Mouse (Mus musculus): ENCODE results near the gene Mt4. TPM values are rescaled to one million over a fixed set of nuclear protein-coding genes. Genes with fewer than 3 reads are reported as not detected.
A peak's percentile ranks its signal among the peaks of the same experiment; 100 is the strongest.

The Mt4 gene
- not detected in 2 replicates for polyA plus RNA-seq (2015; fragmentation: Nextera tagmentation; extraction: Ambion mirVana)

DNA sequence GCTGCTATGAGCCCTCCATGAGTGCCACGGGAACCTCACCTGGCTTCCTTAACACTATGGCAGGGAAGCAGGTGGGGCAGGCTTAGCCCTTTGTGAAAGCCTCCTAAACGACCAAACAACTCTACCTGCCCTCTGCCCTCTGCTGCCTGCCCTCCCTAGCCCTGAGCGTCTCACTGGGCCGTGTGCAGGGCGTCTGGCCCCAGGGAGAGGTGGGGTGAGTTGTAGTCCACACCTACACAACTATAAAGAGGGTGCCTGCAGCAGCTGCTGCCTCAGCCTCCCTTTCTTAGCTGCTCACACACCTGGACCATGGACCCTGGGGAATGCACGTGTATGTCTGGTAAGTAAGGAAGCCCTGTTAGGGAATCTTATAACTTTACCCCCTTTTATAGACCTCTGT is at the start of gene Mt4:
TSS of gene Mt4 (plus strand) at position 265 of the 400 bp plus-strand sequence.
- Histone ChIP-seq H3K9me3 (replicated peaks; ENCODE audit: low read length) (no peaks in the 10 kb centered on the region), H3K36me3 (ENCODE audit: insufficient read depth, low read length) (no peaks in the 10 kb centered on the region), H3K4me3 (replicated peaks; ENCODE audit: low read depth, low read length) (no peak within 1 kb of the TSS), H3K9ac (ENCODE audit: low read depth, low read length) (no peak within 1 kb of the TSS), H3K4me2 (ENCODE audit: low read length) (no peak within 1 kb of the TSS), H3K27me3 (ENCODE audit: insufficient read depth, low read length) (no peaks in the 10 kb centered on the region), H3K4me1 (replicated peaks; ENCODE audit: insufficient read depth, low read length) (no peaks in the 10 kb centered on the region), H3K27ac (no peak within 1 kb of the TSS)
- 32% methylated on average over 6 of the region's 6 CpGs for WGBS
- ATAC-seq (replicated peaks; ENCODE audit: low FRiP score, low read depth) (no peak), DNase-seq (ENCODE audit: low spot score) (no peak)
- no peak for TF ChIP-seq CTCF (IDR thresholded peaks at IDR 0.05; ENCODE audit: low read depth)

- no peak overlapping the region for H3K4me2 ChIP-seq (ENCODE audit: low read length)
- no peak overlapping the region for H3K9ac ChIP-seq (ENCODE audit: low read depth, low read length)
- no peaks in the 10 kb centered on the region for H3K4me1 ChIP-seq (replicated peaks; ENCODE audit: insufficient read depth, low read length)
- H3K9me3 ChIP-seq (replicated peaks; ENCODE audit: low read length), result no peaks in the 10 kb centered on the region
- no peak for TF ChIP-seq CTCF (IDR thresholded peaks at IDR 0.05; ENCODE audit: low read depth)
- H3K36me3 ChIP-seq (ENCODE audit: insufficient read depth, low read length), result no peaks in the 10 kb centered on the region
- H3K27ac ChIP-seq, result no peak overlapping the region
- DNase-seq (ENCODE audit: low spot score) (no peak), ATAC-seq (replicated peaks; ENCODE audit: low FRiP score, low read depth) (no peak)
- no peaks in the 10 kb centered on the region for H3K27me3 ChIP-seq (ENCODE audit: insufficient read depth, low read length)
- H3K4me3 ChIP-seq (replicated peaks; ENCODE audit: low read depth, low read length), result no peak overlapping the region
- 79% methylated on average over 9 of the region's 9 CpGs for WGBS
Observed at GRCm38 (mm10) chr8:94087964-94088363, 49.0 kb upstream of the Mt4 start.

DNA sequence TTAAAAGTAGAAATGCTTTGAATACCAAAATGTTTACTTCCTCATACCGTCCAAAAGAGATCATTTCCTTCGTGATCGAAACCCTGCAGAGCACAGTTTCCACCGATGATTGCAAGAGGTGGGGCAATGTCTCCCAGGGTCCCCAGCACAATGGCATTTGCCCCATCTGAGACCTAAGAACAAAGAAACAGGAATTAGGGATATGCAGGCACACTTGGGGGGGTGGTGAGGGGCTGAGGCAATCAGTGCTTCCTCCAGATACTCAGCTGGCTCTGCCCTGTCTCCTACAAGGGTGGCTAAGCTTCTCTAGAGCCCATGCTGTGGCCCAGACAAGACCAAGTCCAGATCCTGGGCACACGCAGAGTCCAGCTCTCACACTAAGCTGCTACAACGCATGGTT is 47.3 kb upstream of the Mt4 start:
- WGBS, result 76% methylated on average over 6 of the region's 6 CpGs
- H3K9ac ChIP-seq (ENCODE audit: low read depth, low read length), result no peak overlapping the region
- no peak for ATAC-seq (replicated peaks; ENCODE audit: low FRiP score, low read depth)

GRCm38 (mm10) chr8:94092848-94093247 is 44.1 kb upstream of the Mt4 start:
- 87% methylated on average over 9 of the region's 9 CpGs for WGBS

More for the DNA sequence above, 47.3 kb upstream of the Mt4 start:
- Histone ChIP-seq H3K4me3 (replicated peaks; ENCODE audit: low read depth, low read length) (no peak overlapping the region), H3K36me3 (ENCODE audit: insufficient read depth, low read length) (no peaks in the 10 kb centered on the region), H3K27me3 (ENCODE audit: insufficient read depth, low read length) (no peaks in the 10 kb centered on the region), H3K27ac (no peak overlapping the region), H3K4me2 (ENCODE audit: low read length) (no peak overlapping the region), H3K9me3 (replicated peaks; ENCODE audit: low read length) (no peaks in the 10 kb centered on the region), H3K4me1 (replicated peaks; ENCODE audit: insufficient read depth, low read length) (no peaks in the 10 kb centered on the region)
- no peak for TF ChIP-seq CTCF (IDR thresholded peaks at IDR 0.05; ENCODE audit: low read depth)
- no peak for DNase-seq (ENCODE audit: low spot score)

DNA sequence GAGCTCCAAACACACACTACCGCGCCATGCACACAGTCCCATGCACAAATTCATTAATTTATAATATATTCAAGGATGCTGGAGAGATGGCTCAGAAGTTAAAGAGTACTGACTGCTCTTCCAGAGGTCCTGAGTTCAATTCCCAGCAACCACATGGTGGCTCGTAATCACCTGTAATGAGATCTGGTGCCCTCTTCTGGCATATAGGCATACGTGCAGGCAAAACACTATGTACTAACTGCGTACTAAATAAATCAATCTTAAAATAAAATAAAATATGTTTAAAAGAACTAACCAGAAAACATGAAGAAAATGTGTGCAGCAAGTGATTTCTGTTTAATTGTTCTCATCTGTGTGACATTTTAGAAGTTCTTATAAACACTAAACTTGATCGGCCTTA is 42.7 kb upstream of the Mt4 start:
- no peak overlapping the region for H3K4me2 ChIP-seq (ENCODE audit: low read length)
- H3K9me3 ChIP-seq (replicated peaks; ENCODE audit: low read length), result no peaks in the 10 kb centered on the region
- no peaks in the 10 kb centered on the region for H3K4me1 ChIP-seq (replicated peaks; ENCODE audit: insufficient read depth, low read length)
- peak; percentile 47 for TF ChIP-seq CTCF (IDR thresholded peaks at IDR 0.05; ENCODE audit: low read depth)
- no peaks in the 10 kb centered on the region for H3K36me3 ChIP-seq (ENCODE audit: insufficient read depth, low read length)
- 83% methylated on average over 6 of the region's 6 CpGs for WGBS
- H3K9ac ChIP-seq (ENCODE audit: low read depth, low read length), result no peak overlapping the region
- no peaks in the 10 kb centered on the region for H3K27me3 ChIP-seq (ENCODE audit: insufficient read depth, low read length)
- ATAC-seq (replicated peaks; ENCODE audit: low FRiP score, low read depth), result no peak
- no peak overlapping the region for H3K4me3 ChIP-seq (replicated peaks; ENCODE audit: low read depth, low read length)
- H3K27ac ChIP-seq, result no peak overlapping the region
- no peak for DNase-seq (ENCODE audit: low spot score)

More at GRCm38 (mm10) chr8:94092848-94093247, 44.1 kb upstream of the Mt4 start:
- Histone ChIP-seq H3K9ac (ENCODE audit: low read depth, low read length) (no peak overlapping the region), H3K4me1 (replicated peaks; ENCODE audit: insufficient read depth, low read length) (no peaks in the 10 kb centered on the region), H3K27ac (no peak overlapping the region), H3K27me3 (ENCODE audit: insufficient read depth, low read length) (no peaks in the 10 kb centered on the region), H3K4me2 (ENCODE audit: low read length) (no peak overlapping the region), H3K4me3 (replicated peaks; ENCODE audit: low read depth, low read length) (no peak overlapping the region), H3K36me3 (ENCODE audit: insufficient read depth, low read length) (no peaks in the 10 kb centered on the region), H3K9me3 (replicated peaks; ENCODE audit: low read length) (no peaks in the 10 kb centered on the region)
- ATAC-seq (replicated peaks; ENCODE audit: low FRiP score, low read depth), result no peak
- TF ChIP-seq CTCF (IDR thresholded peaks at IDR 0.05; ENCODE audit: low read depth), result no peak
- DNase-seq (ENCODE audit: low spot score), result no peak

DNA sequence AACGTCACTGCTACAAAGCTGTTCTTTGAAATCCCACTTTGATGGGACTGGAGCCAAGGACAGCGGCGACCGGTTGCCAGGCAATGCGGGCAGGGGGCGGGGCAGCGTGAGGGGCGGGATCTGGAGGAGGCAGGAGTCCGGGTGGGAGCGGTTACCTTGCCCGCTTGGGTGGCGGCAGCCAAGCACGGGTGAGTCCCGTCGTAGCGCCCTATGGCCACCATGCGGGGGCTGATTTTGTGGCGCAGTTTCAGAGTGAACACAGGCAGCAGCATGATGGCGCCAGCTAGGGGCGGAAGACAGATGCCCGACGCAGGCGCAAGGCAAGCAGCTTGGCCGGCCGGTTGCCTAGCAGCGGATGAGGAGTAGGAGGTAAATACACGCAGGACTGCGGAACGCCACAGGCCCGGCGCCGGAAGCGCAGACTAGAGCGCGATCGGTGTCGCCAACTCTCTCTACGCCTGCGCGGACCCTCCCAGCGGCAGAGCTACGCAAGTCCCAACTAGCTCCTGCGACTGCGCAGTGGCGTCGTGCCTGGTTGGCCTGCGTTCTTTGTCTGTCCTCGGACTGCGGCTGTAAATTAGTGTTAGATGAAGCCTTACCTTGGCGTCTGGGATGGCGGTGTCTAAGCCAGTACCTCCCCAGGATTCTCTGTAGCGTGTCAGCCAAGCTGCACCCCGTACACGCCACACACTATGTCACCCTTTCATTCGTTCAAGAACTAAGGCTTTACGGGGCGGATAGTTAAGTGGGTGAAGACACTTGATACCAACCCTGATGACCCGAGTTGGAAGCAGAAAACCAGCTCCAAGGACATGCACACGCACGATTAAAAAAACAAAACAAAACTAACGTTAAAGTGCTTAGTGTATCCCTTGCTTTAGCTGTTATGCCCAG is 38.7 kb upstream of the Mt4 start, which contains the start of gene Bbs2:
TSS of gene Bbs2 (minus strand) at position 848 of the 894 bp plus-strand sequence.
- Histone ChIP-seq H3K27me3 (ENCODE audit: insufficient read depth, low read length) (no peaks in the 10 kb centered on the region), H3K4me3 (replicated peaks; ENCODE audit: low read depth, low read length) (peak within 1 kb of the TSS; percentile 65), H3K4me1 (replicated peaks; ENCODE audit: insufficient read depth, low read length) (no peaks in the 10 kb centered on the region), H3K36me3 (ENCODE audit: insufficient read depth, low read length) (no peaks in the 10 kb centered on the region), H3K4me2 (ENCODE audit: low read length) (peak within 1 kb of the TSS; percentile 72), H3K9me3 (replicated peaks; ENCODE audit: low read length) (no peaks in the 10 kb centered on the region), H3K9ac (ENCODE audit: low read depth, low read length) (peak within 1 kb of the TSS; percentile 67), H3K27ac (peak within 1 kb of the TSS; percentile 95)
- WGBS, result under 1% methylated on average over 61 of the region's 61 CpGs
- peak; percentile 60 for TF ChIP-seq CTCF (IDR thresholded peaks at IDR 0.05; ENCODE audit: low read depth)
- DNase-seq (ENCODE audit: low spot score) (peak; percentile 99), ATAC-seq (replicated peaks; ENCODE audit: low FRiP score, low read depth) (peak; percentile 99)
